Mouse (Mus musculus) liver, embryonic 14.5 days (tissue): ENCODE measurements around the gene Ldb1.

Source experiments
- CTCF ChIP-seq: IDR thresholded peaks from 2 replicates; pipeline ENCODE4 v1.5.1; 2016; ENCODE audit warnings: antibody characterized with exemption, low read depth, control low read depth
- EP300 ChIP-seq: IDR thresholded peaks from 2 replicates; pipeline ENCODE4 v1.6.1; 2016; ENCODE audit warnings: antibody characterized with exemption, low read depth

- TF ChIP-seq CTCF (peak; percentile 79), EP300 (no peak)
Observed at GRCm38 (mm10) chr19:46086337-46086736, 41.3 kb upstream of the Ldb1 start.
